Mouse (Mus musculus): ENCODE measurements around the gene Mrpl20.
A peak's percentile ranks its signal among the peaks of the same experiment; 100 is the strongest.
"Not testable (repeated sequence)": the region's sequence is repeated elsewhere in the genome, so short reads cannot be mapped to it uniquely, and the experiment has no call there.

Gene Mrpl20

DNA sequence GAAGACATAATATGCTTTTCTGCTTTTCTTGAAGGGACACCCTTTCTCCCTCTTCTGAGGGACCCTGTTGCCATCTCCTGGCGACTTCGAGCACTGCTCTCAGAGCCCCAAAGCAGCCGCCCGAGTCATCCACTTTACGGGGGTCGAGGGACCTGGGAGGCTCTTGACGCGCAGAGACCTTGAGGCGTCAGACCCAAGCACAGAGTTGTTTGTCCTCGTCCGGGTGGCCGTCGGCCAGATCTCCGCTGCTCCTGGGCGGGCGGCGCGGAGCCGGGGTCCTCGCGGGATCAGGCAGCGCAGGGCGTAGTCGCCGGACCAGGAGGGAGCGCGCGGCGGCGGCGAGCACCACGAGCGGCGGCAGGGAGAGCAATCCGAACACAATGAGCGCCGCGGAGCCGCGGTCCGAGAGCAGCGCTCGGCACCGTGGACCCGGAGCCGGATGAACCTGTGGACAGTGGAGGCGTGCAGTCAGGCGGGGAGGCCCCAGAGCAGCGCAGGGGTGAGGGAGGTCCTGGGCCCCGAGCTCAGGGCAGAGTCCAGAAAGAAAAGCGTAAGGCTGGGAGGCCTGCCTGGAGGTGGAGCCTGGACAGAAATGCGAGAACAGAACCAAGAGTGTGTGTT, 18.5 kb upstream of the Mrpl20 start:
- peak; percentile 92 for DNase-seq

DNA sequence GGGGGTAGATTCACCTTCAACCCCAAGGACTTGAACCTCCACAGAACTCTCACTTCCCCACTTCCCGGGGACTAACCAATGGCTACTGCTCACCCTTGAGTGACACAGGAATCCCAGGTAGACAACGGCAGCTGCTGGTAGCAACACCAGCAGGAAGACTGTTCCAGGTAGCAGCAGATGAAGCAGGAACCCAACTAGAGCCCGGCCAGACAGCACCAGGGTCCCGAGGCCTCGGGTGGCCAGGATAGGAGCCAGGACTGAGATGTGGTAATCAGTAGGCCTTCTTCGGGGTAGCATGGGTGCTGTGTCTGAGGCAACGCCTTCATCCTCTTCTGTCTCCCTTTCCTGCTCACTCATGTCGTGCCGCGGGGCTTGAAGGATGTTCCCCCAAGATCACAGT, 17.4 kb upstream of the Mrpl20 start:
- no peak for DNase-seq

DNA sequence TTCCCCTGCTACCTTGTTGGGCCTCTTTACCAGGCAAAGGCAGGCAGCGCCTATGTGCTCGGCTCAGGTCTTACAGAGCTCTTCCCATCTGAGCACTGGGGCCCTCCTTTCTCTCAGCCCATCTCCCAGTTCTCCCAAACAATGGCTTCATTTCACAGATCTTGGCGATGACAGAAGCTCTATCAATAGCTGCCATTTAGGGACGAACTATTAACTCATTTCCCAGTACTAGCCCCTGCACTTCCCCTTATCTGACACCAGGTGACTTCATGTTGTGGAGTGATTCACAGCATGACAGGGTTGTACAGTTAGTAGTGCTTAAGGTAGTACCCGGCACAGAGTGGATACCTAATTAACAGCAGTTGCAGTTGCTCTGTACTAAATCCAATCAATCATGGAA, 16.9 kb upstream of the Mrpl20 start, which contains the start of gene Tmem88b:
Gene Tmem88b, minus strand, starts transcription at position 56 of the 400 bp plus-strand sequence.
- no peak for DNase-seq

DNA sequence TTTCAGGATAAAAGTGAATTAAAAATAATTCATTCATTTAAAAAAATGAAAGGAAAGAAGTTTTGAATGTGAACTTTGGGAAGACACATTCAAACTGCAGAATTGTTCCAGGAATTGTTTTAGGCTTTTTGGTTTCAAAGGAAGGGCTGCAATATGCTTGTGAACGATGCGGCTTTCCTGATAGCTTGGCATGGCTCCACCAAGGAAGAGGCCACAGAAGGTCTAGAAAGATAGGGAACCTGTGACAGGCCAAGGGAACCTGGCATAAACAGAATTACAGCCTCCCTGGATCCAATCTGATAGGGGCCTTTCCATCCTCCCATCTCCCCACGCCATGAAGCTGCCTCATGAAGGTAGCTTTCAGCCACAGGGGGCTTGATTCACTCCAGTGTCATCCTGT, 14.4 kb upstream of the Mrpl20 start:
- no peak for DNase-seq

DNA sequence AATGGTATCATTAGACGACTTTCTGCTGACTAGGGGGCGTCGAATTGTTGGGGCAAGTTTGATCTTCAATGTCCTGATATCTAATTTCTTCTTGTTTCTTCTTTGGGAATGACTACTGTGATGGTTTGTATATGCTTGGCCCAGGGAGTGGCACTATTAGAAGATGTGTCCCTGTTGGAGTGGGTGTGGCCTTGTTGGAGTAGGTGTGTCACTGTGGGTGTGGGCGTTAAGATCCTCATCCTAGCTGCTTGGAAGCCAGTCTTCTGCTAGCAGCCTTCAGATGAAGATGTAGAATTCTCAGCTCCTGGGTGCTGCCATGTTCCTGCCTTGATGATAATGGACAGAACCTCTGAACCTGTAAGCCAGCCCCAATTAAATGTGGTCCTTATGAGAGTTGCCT, 13.8 kb upstream of the Mrpl20 start:
- not testable (repeated sequence) for DNase-seq

DNA sequence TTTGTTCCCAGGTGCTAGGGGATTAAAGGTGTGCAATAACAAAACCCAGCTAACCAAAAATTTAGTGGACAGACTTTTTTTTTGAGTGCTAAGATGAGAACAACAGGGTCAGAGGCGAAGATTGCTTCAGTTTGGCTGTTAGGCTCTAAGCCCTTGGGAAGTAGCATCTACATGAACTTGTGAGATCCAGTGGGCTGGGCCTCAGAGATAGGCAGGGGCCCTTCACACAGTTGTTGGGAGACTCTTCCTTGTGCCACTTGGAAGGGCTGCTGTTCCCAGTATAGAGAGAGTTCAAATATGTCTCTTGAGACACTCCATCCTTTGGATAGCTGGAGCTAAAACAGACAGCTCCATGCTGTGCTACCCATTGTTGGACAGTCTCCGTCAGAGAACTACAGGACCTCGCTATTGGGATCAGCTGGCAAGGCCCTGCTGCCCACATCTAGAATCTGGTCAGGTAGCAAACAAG, 12.6 kb upstream of the Mrpl20 start, which contains the start of gene Ankrd65:
Gene Ankrd65, plus strand, starts transcription at position 419 of the 469 bp plus-strand sequence.
- DNase-seq = no peak

DNA sequence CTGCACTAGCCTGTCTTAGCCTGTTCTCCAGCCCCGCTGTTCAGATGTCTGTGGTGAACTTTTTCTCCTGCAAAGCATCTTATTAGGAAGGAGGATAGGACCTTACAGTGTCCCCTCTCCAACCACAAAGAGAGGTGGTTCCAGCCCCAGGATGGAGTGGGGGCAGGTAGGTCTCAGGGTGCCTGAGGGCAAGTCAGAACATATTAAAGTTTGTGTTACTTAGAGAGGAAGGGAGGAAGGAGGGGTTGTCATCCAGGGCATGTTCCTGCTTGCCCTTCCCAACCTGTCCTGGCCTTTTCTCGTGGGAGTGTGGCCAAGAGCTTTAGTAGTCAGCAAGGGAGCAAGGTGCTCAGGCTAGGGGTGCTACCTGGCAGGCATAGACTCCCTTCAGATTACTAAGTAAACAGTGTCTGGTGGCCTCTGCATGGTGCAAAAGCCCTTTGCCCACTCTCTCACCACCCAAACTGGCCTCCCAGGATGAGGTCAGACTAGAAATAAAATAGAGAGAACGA, 12.0 kb upstream of the Mrpl20 start:
- DNase-seq = no peak

DNA sequence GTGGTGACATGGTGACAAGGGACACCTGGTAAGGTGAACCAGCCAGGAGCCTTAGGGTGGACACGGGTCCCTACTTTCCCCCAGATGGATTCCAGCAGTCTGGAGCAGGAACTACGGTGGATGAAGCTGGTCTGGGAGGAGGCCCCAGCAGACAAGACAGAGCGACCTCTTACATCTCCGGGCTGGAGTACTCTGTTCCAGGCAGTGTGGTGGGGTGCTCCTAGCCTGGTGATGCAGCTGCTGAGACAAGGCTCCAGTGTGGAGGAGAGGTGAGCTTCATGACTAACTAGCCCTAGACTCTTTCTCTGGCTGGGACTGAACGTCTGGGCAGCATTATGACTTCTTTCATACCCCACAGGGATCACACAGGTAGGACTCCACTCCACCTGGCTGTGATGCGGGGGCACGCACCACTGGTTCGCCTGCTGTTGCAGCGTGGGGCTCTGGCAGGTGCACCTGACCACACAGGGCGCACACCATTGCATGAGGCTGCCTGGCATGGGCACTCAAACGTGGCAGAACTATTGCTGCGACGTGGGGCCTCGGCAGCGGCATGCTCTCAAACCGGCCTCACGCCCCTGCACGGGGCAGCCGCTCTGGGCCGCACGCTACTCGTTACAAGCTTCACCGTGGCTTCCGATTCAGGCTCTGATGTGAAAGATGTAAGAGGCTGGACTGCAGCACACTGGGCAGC, 11.3 kb upstream of the Mrpl20 start:
- no peak for DNase-seq

DNA sequence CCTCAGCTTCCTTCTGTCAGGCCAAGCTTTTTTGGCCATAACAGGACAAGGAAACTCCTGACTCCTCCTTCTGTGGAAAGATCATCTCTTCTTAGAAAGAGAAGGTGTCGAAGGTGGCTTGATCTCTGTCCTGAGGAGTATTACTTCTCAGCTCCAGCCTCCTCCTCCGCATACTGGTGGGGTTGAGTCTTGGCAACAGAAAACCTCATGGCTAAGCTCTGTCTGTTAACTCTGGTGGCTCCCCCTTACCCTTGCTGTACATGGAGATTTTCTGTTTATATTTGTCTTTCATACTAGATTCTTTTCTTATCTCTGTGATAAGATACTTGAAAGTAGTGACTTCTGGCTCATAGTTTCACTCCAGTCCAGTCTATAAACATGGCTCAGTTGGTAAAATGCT, 8.9 kb upstream of the Mrpl20 start:
- no peak for DNase-seq

DNA sequence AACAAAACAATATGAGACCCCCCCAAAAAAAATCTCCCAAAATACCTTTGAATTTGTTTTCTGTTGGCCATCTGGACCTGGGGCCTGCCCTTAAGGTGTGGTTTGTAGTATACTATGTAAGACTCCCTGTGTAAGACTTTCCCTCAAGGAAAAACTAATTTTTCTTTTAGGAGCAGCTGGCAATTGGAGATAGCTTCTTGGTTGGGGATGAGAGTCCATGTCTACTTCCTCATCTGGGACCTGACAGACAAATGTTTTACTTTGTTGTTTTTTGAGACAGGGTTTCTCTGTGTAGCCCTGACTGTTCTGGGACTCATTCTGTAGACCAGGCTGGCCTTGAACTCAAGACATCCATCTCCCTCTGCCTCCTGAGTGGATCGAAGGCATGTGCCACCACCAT, 603 bp upstream of the Mrpl20 start:
- DNase-seq = no peak

DNA sequence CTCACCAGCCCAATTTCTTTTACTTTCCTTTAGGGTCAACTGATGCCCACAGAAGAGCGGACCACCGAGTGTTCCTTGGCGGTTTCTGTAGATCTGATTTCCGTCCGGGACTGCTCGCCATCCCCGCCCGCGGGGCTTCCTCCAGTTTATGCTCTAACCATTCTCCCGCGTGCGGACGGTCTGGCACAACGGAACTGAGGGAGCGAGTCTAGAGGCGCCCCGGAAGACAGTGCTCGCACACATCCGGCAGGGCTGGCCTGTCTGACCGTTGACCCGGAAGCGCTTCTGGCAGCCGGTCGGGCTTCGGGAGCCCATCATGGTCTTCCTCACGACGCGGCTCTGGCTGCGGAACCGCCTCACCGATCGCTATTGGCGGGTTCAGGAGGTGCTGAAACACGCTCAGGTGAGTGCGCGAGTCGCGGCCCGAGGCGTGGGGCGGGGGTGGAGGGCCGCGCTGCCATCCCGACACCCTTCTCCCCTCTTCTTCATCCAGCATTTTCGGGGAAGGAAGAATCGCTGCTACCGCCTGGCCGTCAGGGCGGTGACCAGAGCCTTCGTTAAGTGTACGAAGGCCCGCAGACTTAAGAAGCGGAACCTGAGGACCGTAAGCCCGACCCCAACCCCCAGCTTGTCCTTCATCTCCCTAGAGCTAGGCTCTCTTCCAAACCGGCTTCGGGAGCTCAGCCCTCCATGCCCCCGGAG, 813 bp downstream of the Mrpl20 start:
- DNase-seq = peak; percentile 98

DNA sequence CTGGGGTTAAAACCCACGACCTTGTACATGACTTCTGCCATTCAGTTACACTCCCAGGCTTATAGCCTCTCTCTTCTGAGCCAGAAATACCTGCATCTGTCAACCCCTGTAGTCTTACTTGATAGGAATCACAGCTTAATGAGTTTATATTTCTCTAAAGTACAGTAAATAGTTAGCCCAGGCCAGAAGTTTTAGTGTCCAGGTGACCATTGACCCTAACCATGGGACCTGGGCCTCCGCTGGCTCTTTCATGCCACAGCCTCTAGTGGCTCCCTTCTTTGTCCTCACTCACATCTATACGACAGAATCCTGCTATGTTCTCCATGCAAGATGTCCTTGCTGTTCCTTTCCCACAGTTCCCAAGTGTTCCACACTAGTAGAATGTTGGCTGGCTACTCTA, 5.2 kb downstream of the Mrpl20 start:
- no peak for DNase-seq

DNA sequence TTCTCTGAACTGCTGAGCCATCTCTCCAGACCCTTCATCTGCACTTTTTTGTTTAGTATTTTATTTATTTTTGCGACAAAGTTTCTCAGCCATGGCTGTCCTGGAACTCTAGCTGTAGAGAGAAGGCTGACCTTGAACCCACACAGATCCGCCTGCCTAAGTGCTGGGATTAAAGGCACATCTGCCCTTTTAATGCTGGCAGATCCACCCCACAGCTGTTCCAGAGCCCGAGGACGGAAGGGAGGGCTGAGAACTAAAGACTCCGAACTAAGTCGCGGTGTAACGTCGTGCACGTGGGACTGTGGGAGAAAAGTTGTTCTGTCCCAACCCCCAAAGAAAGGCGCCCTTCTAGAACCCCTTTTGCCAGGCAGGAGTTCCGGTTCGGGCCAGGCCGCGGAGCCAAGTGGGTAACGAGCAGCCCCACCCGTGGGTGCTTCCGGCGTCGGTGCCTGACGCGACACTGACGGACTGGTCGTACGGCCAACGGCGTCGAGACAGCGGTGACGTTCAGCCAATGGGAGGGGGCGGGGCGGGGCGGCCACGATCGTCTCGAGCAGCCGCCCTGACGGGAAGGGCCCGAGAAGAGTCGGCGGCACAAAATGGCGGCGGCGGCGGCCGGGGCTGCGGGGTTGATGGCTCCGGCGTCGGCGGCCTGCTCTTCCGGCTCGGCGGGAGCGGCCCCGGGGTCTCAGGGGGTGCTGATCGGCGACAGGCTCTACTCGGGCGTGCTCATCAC, 9.4 kb downstream of the Mrpl20 start, which contains the start of gene Ccnl2:
Gene Ccnl2, plus strand, starts transcription at position 561 of the 736 bp plus-strand sequence.
- DNase-seq = peak; percentile 96

DNA sequence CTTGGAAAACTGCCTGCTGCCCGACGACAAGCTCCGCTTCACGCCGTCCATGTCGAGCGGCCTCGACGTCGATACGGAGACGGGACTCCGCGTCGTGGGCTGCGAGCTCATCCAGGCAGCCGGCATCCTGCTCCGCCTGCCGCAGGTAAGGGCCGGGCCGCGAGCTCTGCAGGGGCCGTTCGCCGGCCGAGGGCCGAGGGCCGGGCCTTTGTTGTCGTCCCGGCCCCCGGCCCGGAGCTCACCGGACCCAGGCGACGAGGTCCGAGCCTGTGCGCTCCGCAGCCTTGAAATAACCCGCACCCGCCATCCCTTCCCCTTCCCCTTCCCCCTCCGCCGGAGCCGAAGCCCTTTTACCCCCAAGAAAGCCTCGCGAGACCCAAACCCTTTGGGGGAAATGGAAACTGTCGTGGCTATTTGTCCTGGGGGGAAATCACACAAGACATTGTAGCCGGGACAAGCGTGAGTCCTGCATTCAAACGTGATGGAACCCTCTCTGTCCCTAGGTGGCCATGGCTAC, 10.0 kb downstream of the Mrpl20 start:
- peak; percentile 65 for DNase-seq

DNA sequence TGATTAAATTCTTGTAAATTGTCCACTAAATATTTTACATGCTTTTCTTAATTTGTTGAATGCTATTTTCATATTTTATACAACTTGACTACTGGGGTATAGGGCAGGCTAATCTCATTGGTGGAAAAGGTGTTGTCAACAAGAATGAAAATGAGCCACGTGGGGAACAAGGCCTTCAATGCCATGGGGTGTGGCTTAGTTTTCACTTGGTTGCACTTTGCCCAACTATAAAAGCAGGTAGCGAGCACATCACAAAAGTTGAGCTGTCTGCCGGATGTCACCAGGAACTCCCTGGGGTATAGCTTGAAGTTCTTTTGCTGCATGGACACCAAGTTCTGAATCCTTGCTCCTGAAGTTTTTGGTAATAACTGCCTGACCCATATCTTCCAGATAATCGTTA, 14.9 kb downstream of the Mrpl20 start:
- DNase-seq = no peak

DNA sequence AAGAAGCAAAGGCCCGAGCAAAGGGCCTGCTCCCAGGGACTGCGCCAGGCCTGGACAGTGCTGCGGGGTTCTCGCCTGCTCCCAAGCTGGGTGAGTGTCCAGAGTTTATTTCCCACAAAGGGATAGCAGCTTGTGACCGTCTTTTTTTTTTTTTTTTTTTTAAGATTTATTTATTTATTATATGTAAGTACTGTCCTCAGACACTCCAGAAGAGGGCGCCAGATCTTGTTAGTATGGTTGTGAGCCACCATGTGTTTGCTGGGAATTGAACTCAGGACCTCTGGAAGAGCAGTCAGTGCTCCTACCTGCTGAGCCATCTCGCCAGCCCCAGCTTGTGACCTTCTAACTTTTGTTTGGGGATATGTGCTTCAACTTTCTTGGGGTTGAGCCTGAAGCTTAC, 18.3 kb downstream of the Mrpl20 start:
- peak; percentile 56 for DNase-seq

DNA sequence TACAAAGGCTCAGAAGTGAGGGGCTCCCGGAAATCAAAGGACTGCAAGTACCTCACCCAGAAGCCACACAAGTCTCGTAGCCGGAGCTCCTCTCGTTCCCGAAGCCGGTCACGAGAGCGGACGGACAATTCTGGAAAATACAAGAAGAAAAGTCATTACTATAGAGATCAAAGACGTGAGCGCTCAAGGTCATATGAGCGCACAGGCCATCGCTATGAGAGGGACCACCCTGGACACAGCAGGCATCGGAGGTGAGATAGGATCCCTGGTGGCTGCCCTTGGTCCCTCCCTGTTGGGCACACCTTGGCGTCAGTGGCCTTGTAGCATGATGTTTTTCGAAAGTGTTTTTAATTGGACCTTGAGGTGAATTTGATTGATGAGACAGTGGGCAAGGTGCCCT, 20.8 kb downstream of the Mrpl20 start:
- DNase-seq = no peak

DNA sequence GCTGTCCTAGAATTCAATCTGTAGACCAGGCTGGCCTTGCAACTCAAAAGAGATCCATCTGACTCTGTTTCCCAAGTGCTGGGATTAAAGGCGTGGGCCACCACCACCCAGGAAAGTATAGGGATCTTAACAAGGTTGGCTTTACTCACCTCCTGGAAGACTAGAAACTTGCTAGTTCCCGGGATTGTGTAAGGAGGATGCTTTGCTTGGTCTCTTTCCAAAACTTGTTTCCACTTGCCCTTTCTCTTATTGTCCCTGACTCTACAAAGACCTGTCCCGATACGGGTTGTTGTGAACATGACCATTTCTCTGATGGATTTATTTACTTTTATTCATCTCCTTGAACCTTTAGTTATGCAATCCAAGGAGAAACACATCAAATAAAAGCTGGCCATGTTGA, 27.2 kb downstream of the Mrpl20 start:
- no peak for DNase-seq

DNA sequence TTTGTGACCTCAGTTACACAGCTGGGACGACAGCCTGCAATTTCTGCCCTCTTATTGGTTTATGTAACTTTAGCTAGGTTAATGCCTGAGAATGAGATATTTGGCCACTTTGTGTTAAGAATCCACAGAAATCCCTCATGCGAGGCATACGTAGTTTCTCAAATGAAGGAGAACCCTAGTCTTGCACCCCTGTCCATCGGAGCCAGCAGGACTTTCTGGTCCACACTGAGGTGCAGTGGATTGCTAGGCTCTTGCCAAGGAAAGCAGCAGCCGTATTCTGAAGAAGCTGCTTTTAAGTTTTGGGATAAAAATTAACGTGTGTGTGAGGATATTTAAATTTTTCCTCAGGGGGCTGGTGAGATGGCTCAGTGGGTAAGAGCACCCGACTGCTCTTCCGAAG, 27.9 kb downstream of the Mrpl20 start:
- DNase-seq = no peak

DNA sequence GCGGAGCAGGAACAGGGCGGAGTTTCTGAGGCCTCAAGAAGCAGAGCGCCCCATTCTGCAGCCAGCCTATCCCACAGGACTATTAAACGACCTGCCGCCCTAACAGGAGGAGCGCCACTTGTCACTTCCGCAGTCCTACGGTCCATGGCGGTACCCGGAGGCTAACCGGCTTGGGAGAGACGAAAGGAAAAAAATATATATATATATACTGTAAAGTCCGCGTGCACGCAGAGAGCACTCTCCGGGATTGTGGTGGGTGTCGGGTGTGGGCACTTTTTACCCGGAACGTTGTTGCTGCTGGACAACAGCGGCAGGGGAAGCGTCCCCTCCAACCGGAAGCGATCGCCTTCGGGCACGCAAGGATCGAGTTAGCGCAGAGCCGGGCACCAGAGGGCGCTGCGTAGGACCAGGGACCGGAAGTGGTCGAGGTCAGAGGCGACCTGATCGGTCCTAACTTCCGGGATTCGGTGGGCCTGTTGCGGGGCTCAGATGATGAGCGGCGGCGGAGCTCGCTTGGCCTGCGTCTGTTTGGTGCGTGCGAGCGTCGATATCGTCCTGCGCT, 28.6 kb downstream of the Mrpl20 start, which contains the start of gene Aurkaip1:
Gene Aurkaip1, plus strand, starts transcription at position 68 of the 562 bp plus-strand sequence.
- DNase-seq = peak; percentile 98

DNA sequence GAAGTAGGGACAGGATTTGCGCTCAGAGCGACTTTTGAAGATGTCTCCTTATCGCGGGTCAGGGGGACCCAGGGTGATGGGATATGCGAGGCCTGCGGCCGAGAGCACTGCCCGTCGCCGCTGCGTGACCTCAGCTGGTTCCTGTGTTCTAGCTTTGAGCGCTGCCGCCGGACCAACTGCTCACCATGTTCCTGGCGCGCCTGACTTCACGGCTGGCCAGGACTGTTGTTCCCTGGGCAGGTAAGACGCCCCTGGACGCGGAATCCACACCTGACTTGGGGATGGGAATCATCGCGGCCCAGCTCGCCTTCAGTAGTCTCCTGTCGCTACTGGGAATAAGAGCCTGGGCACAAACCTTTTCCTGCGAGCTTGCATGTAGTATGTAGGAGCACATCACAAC, 29.2 kb downstream of the Mrpl20 start:
- no peak for DNase-seq

DNA sequence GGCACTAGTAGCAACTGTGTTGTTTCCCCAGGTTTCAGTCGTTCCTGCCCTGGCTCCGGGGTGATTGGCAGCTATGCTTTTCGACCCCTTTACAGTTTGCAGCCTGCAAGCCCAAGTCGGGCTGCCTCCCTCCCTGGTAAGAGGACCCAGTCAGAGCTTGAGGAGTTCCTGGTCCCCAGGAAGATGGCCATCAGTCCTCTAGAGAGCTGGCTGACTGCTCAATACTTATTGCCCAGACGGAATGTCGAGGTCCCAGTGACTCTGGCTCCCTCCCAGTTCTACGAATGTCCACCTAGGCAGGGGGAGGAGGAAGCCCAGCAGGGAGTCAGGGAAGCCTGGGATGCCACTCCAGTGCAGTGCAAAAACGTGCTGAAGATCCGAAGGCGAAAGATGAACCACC, 29.6 kb downstream of the Mrpl20 start:
- DNase-seq = no peak

Data from lung, postnatal 10 days (tissue).